Mouse (Mus musculus) B cell, adult 67 days (primary cell): ENCODE data around the gene Rrbp1. TPM values are rescaled to one million over a fixed set of nuclear protein-coding genes. Genes with fewer than 3 reads are reported as not detected.

Source experiments
- total RNA-seq, 2 experiments: library from RNA; stranded (reverse); gene quantifications; 4 replicates each; pipeline ENCODE4 v1.2.4; 2023

Rrbp1 gene
- total RNA-seq, result 100 to 1,000 TPM; 144 to 158 TPM

GRCm38 (mm10) chr2:144011080-144011551 is at the start of gene Rrbp1:
Rrbp1 (minus strand) TSS chr2:144011263.

DNA sequence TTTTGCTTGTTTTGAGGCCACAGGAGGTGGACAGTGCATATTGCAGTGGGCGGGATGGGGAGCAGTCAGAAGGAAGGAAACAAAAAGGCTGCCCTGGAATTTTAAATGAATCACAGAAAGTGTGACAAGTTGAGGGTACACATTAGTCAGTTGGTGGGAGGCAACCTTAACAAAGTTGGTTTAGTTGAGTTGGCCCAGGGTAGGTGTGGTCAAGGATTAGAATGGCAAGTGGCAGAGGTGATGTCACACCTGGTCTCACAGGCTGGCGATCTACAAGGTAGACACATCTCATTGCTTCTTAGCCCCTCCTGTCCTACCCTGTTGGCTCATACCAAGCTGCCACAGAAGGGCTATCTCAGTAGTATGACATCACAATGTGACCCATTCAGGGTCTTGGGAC is 21.6 kb upstream of the Rrbp1 start, which contains the start of gene Banf2:
Banf2 (plus strand) TSS at position 396 of the 400 bp plus-strand sequence.

GRCm38 (mm10) chr2:143914760-143915599 is 96.1 kb downstream of the Rrbp1 start, which contains the start of gene Dstn:
Dstn (plus strand) TSS chr2:143915320.

Other genes starting within 250 kb of the Rrbp1 start
- under 1 TPM; 0.32 to 0.44 TPM for gene Bfsp1, start 148.1 kb downstream of the Rrbp1 start, total RNA-seq
- gene Dstn, start 95.9 kb downstream of the Rrbp1 start, total RNA-seq, result 10 to 100 TPM; 19.6 to 21.0 TPM
- gene Banf2, start 21.8 kb upstream of the Rrbp1 start, total RNA-seq, result not detected